8 mouse cellular contexts compared by ENCODE assay signal in the genomic region with DNA sequence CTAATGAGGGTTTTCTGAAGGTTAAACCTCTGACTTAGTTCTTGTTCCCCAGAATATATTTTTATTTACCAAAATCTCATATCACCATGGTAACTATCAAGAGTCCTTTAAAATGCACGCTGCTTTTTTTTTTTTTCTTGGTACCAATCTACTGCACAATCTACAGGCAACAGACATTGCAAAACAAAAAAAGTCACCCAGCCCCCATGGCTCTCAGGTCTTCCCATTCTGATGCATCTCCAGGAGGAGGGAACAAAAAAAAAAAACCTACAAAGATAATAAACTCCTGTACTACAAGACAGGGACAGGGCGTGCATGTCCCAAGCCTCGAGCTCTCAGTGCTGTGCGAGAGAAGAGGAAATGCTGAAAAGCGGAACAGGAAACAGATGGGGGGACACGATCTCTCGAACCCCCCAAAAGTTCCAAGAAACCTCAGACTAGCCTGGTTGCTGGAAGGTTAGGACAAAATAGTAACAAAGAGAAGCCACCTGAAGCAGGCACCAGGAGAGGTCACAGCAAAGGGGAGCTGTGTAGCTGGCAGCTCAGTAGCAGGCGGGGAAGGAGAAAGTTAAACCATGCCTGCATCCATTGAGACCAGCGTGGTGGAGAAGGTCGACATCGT.
DNase-seq lines count a peak whose midpoint lies in the region; ATAC-seq lines count a peak whose summit lies in the region.

No protein-coding gene starts in this region.

- H3K4me2 ChIP-seq in liver, embryonic 11.5 days: peak overlapping the region; percentile 43

- H3K9me3 ChIP-seq in liver, embryonic 11.5 days (ENCODE audit: control insufficient read depth, low read length): no peaks in the 10 kb centered on the region

- peak; percentile 65 for ATAC-seq in liver, embryonic 11.5 days (replicated peaks; ENCODE audit: low FRiP score)
- no peak for ATAC-seq in activated CD4-positive, CD25-positive, alpha-beta regulatory T cell, adult 4 months

- DNase-seq in adrenal gland, adult 2 months: peak; percentile 24
- DNase-seq in adrenal gland, postnatal 25 days: no peak
- peak; percentile 38 to 40 for DNase-seq in right cerebral cortex, postnatal 10 days (ENCODE audit: low spot score in 2 of 2)
- DNase-seq in right cerebral cortex, postnatal 25 days: no peak
- peak; percentile 55 for DNase-seq in liver, embryonic 11.5 days (ENCODE audit: low spot score)
- DNase-seq in thymus, postnatal 25 days: peak; percentile 33
- DNase-seq in urinary bladder, adult 2 months (ENCODE audit: low spot score): no peak

- WGBS in liver, embryonic 11.5 days: 29% methylated on average over 11 of the region's 11 CpGs

- H3K27me3 ChIP-seq in liver, embryonic 11.5 days (replicated peaks; ENCODE audit: control insufficient read depth, insufficient read depth, low read length): no peaks in the 10 kb centered on the region

- H3K4me3 ChIP-seq in liver, embryonic 11.5 days (ENCODE audit: low read depth, low read length): peak overlapping the region; percentile 1; the same call in 1 of the 2 replicates

- H3K4me1 ChIP-seq in liver, embryonic 11.5 days (replicated peaks; ENCODE audit: control insufficient read depth, insufficient read depth, low read length): peaks cover 8% of the 10 kb centered on the region

- H3K36me3 ChIP-seq in liver, embryonic 11.5 days (ENCODE audit: control insufficient read depth, insufficient read depth, low read length): no peaks in the 10 kb centered on the region

- no peak overlapping the region for H3K9ac ChIP-seq in liver, embryonic 11.5 days (ENCODE audit: low read depth, low read length)

- H3K27ac ChIP-seq in liver, embryonic 11.5 days (ENCODE audit: low read depth, low read length): no peak overlapping the region

Comparison
In these comparisons a context has a peak if more than half of its experiments do, and no peak if none do; other contexts are left out.
1. DNase-seq: peak in adrenal gland, adult 2 months (single experiment), right cerebral cortex, postnatal 10 days (2 of 2), liver, embryonic 11.5 days (single experiment) and thymus, postnatal 25 days (single experiment); none in adrenal gland, postnatal 25 days (single experiment), right cerebral cortex, postnatal 25 days (single experiment) and urinary bladder, adult 2 months (single experiment).